Mouse (Mus musculus): Measurements from ENCODE around the gene Olfr1418.
"Not testable (repeated sequence)": the region's sequence is repeated elsewhere in the genome, so short reads cannot be mapped to it uniquely, and the experiment has no call there.

Gene Olfr1418

GRCm38 (mm10) chr19:11860966-11861365, at the start of gene Olfr1418:
Gene Olfr1418, minus strand, starts transcription at chr19:11861066.
- DNase-seq: no peak

- no peak for DNase-seq
These were observed 25.4 kb upstream of the Olfr1418 start, which contains the start of gene Olfr1420 for GRCm38 (mm10) chr19:11886265-11886664. Gene Olfr1420, plus strand, starts transcription at chr19:11886565.

GRCm38 (mm10) chr19:11878404-11878803, 17.5 kb upstream of the Olfr1418 start:
- DNase-seq: not testable (repeated sequence)

DNA sequence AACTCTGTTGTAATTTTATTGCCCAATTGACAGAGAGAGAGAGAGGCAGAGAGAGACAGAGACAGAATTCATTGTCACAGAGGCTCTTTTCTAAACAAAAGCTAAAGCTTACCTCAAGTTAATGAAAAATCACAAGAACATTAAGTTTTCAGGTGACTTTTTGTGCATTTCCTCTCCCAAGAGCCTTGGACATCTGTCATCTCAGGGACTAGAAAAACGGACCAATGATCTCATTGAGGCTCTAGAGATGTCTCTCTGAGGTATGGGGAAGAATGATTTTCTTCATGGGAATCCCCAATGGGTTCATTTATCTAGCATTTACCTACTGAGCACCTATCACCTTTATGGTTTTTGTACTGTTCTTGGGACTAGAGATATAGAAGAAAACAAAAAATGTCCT, 14.1 kb upstream of the Olfr1418 start, which contains the start of gene Olfr1419:
TSS of gene Olfr1419 (minus strand) at position 101 of the 400 bp plus-strand sequence.
- no peak for DNase-seq

- no peak for DNase-seq
These were observed 7.0 kb upstream of the Olfr1418 start for GRCm38 (mm10) chr19:11867837-11868236.

DNA sequence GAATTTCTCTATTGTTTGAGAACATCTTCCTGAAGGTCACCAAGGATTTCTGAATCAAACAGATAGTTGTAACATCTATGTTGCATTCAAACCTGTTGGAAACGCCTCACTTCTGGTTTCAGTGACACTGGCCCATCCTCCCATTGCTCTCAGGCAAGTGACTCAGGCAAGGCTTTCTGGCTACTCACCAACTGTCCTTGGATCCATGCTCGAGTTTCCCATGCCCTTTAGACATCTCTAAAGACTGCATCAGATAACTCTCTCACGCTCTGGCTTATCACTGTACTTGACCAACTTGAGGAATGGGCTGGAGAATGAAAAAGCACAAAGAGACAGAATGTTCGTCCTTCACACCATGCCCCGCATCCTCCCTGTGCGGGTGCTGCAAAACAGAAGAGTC, 4.4 kb downstream of the Olfr1418 start:
- no peak for DNase-seq

GRCm38 (mm10) chr19:11854821-11855220, 6.0 kb downstream of the Olfr1418 start:
- no peak for DNase-seq

GRCm38 (mm10) chr19:11852652-11853051, 8.2 kb downstream of the Olfr1418 start:
- DNase-seq: no peak

- DNase-seq: no peak
These were observed 14.5 kb downstream of the Olfr1418 start for GRCm38 (mm10) chr19:11846333-11846732.

- DNase-seq: no peak
These were observed 21.7 kb downstream of the Olfr1418 start, which contains the start of gene Olfr1417 for GRCm38 (mm10) chr19:11839119-11839518. Gene Olfr1417, minus strand, starts transcription at chr19:11839219.

DNA sequence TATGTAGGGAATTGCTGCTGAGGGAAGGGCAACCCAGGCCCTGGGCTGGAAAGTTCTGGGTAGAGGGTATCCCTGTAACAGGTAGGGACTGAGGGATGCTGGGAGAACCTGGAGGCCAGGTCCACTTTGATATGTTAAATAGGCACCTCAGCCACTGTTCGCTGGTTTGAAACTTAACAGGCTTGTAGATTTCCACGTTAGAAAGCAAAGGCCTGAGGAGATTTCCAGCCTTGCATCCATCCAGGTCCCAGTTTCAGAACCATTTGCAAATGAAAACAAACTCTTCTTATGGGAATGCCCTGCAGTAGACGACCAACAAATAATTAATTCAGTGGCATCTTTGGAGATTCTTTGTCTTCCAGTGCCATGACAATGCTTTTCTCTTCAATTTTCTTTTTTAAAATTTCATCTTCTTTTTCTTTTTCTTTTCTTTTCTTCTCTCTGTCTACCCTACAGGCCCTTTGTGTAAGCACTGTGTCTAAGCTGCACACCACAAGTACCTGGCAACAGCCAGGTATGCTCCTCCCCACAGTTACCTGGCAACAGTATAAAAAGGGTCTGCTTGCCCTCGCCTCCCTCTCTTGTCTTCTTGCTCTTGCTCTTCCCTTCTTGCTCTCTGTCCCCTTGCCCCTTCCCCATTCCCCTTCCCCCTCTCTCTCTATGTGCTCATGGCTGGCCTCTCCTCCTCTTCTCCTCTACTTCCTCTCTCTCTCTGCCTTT, 37.4 kb downstream of the Olfr1418 start:
- DNase-seq: no peak

GRCm38 (mm10) chr19:11820211-11820610, 40.7 kb downstream of the Olfr1418 start:
- DNase-seq: no peak

DNA sequence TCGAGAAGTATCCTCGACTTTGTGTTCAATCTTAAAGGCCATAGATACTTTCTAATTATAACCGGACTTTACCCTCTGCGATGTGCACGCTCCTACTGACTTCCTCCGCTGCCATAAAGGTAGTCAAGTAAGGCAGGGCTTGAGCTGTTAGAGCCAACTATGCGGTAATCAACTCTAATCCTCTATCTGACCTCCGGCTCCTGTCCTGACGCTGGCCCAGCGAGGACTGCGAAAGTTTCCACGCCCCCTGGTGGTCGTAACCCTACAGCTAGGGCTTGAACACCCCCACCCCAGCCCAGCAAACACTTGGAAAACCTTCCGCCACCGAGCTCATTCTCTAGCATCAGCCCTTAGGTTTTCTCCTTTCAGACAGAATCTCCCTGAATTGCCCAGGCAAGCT, 41.1 kb downstream of the Olfr1418 start:
- peak; percentile 84 to 90 for DNase-seq

DNA sequence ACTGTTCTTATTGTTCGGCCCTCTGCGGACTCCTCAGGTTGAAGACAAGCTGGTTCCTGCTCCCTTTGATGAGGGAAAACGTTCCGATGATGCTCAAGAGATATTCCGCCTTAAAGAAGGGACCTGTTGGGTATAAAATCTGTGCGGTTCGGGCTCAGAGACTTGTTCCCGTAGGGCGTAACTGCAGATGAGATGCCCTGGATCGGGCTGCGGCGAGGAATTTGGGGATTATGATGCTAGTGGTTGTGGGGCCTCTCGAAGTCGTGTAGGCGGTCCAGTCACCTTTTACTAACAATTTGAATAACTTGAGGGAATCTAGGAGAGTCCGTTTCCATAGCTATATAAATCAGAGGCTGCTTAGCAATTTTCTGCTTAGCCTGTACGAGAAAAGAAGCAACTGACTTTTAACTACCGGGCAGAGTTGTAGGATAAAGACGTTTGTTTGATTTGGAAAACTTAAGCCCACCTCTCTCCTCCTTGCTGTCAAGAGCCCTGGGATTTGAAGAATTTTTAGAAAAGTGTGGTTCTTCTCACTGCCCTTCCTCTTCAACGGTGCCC, 41.6 kb downstream of the Olfr1418 start, which contains the start of gene Stx3:
TSS of gene Stx3 (minus strand) at position 261 of the 558 bp plus-strand sequence.
- DNase-seq: no peak

GRCm38 (mm10) chr19:11818199-11819142, 42.4 kb downstream of the Olfr1418 start:
- peak; percentile 79 to 85 for DNase-seq

DNA sequence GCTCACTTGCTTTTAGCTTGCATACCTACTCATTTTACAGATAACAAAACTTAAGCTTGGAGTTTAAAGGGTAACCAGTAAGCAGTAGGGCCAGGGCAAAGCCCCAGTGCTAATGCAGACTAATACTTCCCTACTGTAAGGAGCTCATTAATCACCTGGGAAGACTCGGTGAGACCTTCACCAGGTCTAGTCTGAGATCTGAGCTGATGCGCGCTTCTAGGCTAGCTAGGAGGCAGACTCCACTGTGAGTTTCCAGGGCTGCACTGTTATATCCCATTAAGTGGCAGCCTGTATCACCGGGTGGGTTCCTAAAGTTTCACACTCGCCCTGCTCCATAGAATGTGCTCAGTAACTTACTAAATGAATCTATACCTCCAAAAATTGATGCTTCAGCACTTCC, 43.3 kb downstream of the Olfr1418 start:
- DNase-seq: no peak

- no peak for DNase-seq
These were observed 44.2 kb downstream of the Olfr1418 start for GRCm38 (mm10) chr19:11816706-11817105.

- DNase-seq: no peak
These were observed 46.0 kb downstream of the Olfr1418 start for GRCm38 (mm10) chr19:11814742-11815333.

DNA sequence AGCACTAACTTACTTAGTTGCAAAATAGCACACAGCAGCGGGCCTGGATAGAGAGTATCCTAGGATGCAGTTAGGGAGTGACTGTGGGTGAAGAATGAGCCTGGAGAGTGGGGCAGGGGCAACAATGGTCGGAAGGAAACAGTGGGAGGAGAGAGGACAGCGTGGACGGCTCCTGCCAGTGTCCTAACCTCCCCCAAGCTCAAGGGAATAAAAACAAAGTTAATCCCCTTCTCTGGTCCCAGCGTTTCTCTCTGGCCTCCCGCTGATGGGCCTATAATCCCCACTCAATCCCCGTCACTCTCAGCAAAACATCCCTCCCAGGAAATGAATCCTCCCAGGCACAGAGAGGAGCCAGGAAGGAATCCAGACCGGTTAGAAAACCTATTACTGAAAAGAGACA, 47.2 kb downstream of the Olfr1418 start:
- peak in 1 of 2 experiments; percentile 24 for DNase-seq

GRCm38 (mm10) chr19:11813136-11813535, 47.7 kb downstream of the Olfr1418 start:
- DNase-seq: no peak

DNA sequence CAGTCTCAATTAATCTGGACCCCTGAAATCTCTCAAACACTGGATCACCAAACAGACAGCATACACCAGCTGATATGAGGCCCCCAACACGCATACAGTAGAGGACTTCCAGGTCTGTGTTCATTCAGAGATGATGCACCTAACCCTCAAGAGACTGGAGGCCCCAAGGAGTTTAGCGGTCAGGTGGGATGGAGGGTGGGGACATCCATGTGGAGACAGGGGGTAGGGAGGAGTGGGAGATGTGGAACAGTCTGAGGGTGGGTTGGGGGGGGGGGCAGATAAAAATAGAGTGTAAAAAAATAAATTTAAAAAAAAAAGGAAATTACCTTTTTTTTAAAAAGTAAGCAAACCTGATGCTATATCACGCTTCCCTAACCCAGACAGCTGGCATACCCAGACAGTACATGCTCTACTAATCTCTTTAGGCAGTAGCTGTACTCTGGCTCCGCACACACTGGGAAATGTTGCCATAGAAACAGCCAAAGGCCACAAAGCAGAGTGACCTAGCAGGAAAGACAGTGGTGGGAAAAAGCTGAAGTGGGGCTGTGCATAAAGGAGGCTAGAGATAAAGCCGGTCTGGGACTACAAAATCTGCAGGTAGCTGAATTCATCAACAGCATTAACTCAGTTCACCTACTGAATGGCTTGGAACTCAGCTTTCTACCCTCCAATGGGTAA, 49.0 kb downstream of the Olfr1418 start:
- no peak for DNase-seq

GRCm38 (mm10) chr19:11810856-11811255, 50.0 kb downstream of the Olfr1418 start:
- DNase-seq: peak; percentile 61 to 75
